Mouse (Mus musculus) Patski (cell line): ENCODE data around the gene Bcl2. TPM values are rescaled to one million over a fixed set of nuclear protein-coding genes. Genes with fewer than 3 reads are reported as not detected.

Source experiments
- ATAC-seq: fragments of 100-300 bp; one replicate; pipeline ENCODE4 v1.8.0; 2021
- CTCF ChIA-PET: fragments of 350-600 bp; sonication (Branson Sonifier 250); formaldehyde crosslinking; loops from one replicate; lab custom pipeline; 2022; ENCODE audit warnings: inconsistent platforms; lab: Charles Lee
- POLR2A ChIA-PET: fragments of 350-600 bp; sonication (Branson Sonifier 250); formaldehyde crosslinking; loops from one replicate; lab custom pipeline; 2022; ENCODE audit warnings: antibody characterized with exemption, inconsistent platforms; lab: Charles Lee
- DNase-seq: peaks from one replicate; pipeline ENCODE4 v3.0.0-alpha.2; 2011; ENCODE audit warnings: low read depth, low spot score
- H3K27me3 ChIP-seq: fragments of 371-371 bp; one replicate; pipeline ENCODE4 v1.5.1; 2021
- CTCF ChIP-seq: fragments of 100-300 bp; IDR thresholded peaks from one replicate; pipeline ENCODE4 v1.5.1; 2021
- in situ Hi-C: fragments of 300-500 bp; cut with MboI; formaldehyde crosslinking; loops from 3 replicates; pipeline ENCODE4 v1.11.1; 2018; ENCODE audit warnings: low pct_unique_long_range_greater_than_20kb, mixed read lengths
- polyA plus RNA-seq: library from polyadenylated mRNA; unstranded; gene quantifications from one replicate; pipeline ENCODE4 v1.2.3, GENCODE M21; 2021

Bcl2 gene
- 11.7 TPM for polyA plus RNA-seq

- ATAC-seq (peak; percentile 72), DNase-seq (no peak)
- ChIA-PET CTCF (interaction anchor here (1.2 to 5.4 kb wide), 9 partner anchors 12 to 288 kb away, joined by 3 to 95 read pairs (median 17); no protein-coding TSS in a partner anchor), POLR2A (interaction anchor here (1.3 kb wide), 2 partner anchors 148 to 169 kb away, joined by 3 to 4 read pairs; no protein-coding TSS in a partner anchor)
- TF ChIP-seq CTCF, result no peak
- in situ Hi-C loops, result loop anchor here (5.0 kb wide), 1 partner anchor 172 kb away; no protein-coding TSS in a partner anchor
- no peaks in the 10 kb centered on the region for H3K27me3 ChIP-seq
Measured at GRCm38 (mm10) chr1:106713621-106714529, at the start of gene Bcl2. Bcl2 (minus strand) TSS chr1:106714274.

- no peaks in the 10 kb centered on the region for H3K27me3 ChIP-seq
- DNase-seq, result no peak
- ChIA-PET POLR2A (interaction anchor here (1.0 kb wide), 1 partner anchor 9 kb away, joined by 3 read pairs; no protein-coding TSS in a partner anchor), CTCF (interaction anchor here (1.0 to 1.6 kb wide), 5 partner anchors 9 to 336 kb away, joined by 3 to 6 read pairs (median 5); no protein-coding TSS in a partner anchor)
- in situ Hi-C loops, result loop anchor here (25.0 kb wide), 1 partner anchor 1048 kb away; no protein-coding TSS in a partner anchor
- no peak for TF ChIP-seq CTCF
- no peak for ATAC-seq
Measured at GRCm38 (mm10) chr1:106760750-106761149, 46.7 kb upstream of the Bcl2 start.

GRCm38 (mm10) chr1:106759572-106760435 lies 45.7 kb upstream of the Bcl2 start, which contains the start of gene Kdsr:
Kdsr (minus strand) TSS chr1:106759727.
- in situ Hi-C loops, result loop anchor here (25.0 kb wide), 1 partner anchor 1048 kb away; no protein-coding TSS in a partner anchor
- peak; percentile 97 for ATAC-seq
- ChIA-PET CTCF (interaction anchor here (1.0 to 1.6 kb wide), 5 partner anchors 10 to 335 kb away, joined by 3 to 6 read pairs (median 5); no protein-coding TSS in a partner anchor), POLR2A (interaction anchor here (1.0 kb wide), 1 partner anchor 10 kb away, joined by 3 read pairs; no protein-coding TSS in a partner anchor)
- DNase-seq, result peak; percentile 89
- H3K27me3 ChIP-seq, result no peaks in the 10 kb centered on the region
- TF ChIP-seq CTCF, result no peak

GRCm38 (mm10) chr1:106758734-106759571 lies 44.9 kb upstream of the Bcl2 start:
- in situ Hi-C loops, result loop anchor here (25.0 kb wide), 1 partner anchor 1047 kb away; no protein-coding TSS in a partner anchor
- POLR2A ChIA-PET, result no interaction called here
- no peaks in the 10 kb centered on the region for H3K27me3 ChIP-seq
- DNase-seq, result no peak
- TF ChIP-seq CTCF, result no peak
- peak; percentile 46 for ATAC-seq
- CTCF ChIA-PET, result no interaction called here

GRCm38 (mm10) chr1:106756633-106757032 lies 42.6 kb upstream of the Bcl2 start:
- ATAC-seq (no peak), DNase-seq (no peak)
- in situ Hi-C loops, result loop anchor here (25.0 kb wide), 1 partner anchor 1044 kb away; no protein-coding TSS in a partner anchor
- ChIA-PET POLR2A (interaction anchor here (0.6 kb wide), 1 partner anchor 32 kb away, joined by 3 read pairs; no protein-coding TSS in a partner anchor), CTCF (interaction anchor here (1.1 kb wide), 1 partner anchor 8 kb away, joined by 3 read pairs; no protein-coding TSS in a partner anchor)
- H3K27me3 ChIP-seq, result no peaks in the 10 kb centered on the region
- no peak for TF ChIP-seq CTCF

- TF ChIP-seq CTCF, result no peak
- DNase-seq (no peak), ATAC-seq (no peak)
- POLR2A ChIA-PET, result no interaction called here
- CTCF ChIA-PET, result interaction anchor here (1.0 to 1.6 kb wide), 3 partner anchors 9 to 17 kb away, joined by 3 to 6 read pairs (median 4); no protein-coding TSS in a partner anchor
- in situ Hi-C loops, result loop anchor here (25.0 kb wide), 1 partner anchor 1040 kb away; no protein-coding TSS in a partner anchor
- no peaks in the 10 kb centered on the region for H3K27me3 ChIP-seq
Measured at GRCm38 (mm10) chr1:106752013-106752412, 37.9 kb upstream of the Bcl2 start.

GRCm38 (mm10) chr1:106750656-106751055 lies 36.6 kb upstream of the Bcl2 start:
- ChIA-PET CTCF (interaction anchor here (1.4 to 1.6 kb wide), 2 partner anchors 12 to 16 kb away, joined by 4 to 6 read pairs; no protein-coding TSS in a partner anchor), POLR2A (no interaction called here)
- in situ Hi-C loops, result loop anchor here (25.0 kb wide), 1 partner anchor 1038 kb away; no protein-coding TSS in a partner anchor
- ATAC-seq, result no peak
- no peak for TF ChIP-seq CTCF
- H3K27me3 ChIP-seq, result no peaks in the 10 kb centered on the region
- DNase-seq, result no peak

GRCm38 (mm10) chr1:106748555-106749315 lies 34.7 kb upstream of the Bcl2 start:
- no peak for TF ChIP-seq CTCF
- no peaks in the 10 kb centered on the region for H3K27me3 ChIP-seq
- DNase-seq, result no peak
- ATAC-seq, result no peak
- in situ Hi-C loops, result no loop called here
- POLR2A ChIA-PET, result no interaction called here
- CTCF ChIA-PET, result interaction anchor here (1.5 to 2.3 kb wide), 2 partner anchors 11 to 323 kb away, joined by 5 read pairs; partner anchors contain the start of gene Kdsr
